Mouse (Mus musculus) thymus, postnatal 4 days (tissue): ENCODE measurements at regions not wholly inside any gene's neighbourhood (a gene's known extent, or its start where the extent isn't known, plus 50 kb on each side); places are given as distances from the start of the nearest gene placed in this dataset.
"Not testable (repeated sequence)": the region's sequence is repeated elsewhere in the genome, so short reads cannot be mapped to it uniquely, and the experiment has no call there.

Experiments used
- DNase-seq: peaks from one replicate; pipeline ENCODE4 v3.0.0; 2021

DNA sequence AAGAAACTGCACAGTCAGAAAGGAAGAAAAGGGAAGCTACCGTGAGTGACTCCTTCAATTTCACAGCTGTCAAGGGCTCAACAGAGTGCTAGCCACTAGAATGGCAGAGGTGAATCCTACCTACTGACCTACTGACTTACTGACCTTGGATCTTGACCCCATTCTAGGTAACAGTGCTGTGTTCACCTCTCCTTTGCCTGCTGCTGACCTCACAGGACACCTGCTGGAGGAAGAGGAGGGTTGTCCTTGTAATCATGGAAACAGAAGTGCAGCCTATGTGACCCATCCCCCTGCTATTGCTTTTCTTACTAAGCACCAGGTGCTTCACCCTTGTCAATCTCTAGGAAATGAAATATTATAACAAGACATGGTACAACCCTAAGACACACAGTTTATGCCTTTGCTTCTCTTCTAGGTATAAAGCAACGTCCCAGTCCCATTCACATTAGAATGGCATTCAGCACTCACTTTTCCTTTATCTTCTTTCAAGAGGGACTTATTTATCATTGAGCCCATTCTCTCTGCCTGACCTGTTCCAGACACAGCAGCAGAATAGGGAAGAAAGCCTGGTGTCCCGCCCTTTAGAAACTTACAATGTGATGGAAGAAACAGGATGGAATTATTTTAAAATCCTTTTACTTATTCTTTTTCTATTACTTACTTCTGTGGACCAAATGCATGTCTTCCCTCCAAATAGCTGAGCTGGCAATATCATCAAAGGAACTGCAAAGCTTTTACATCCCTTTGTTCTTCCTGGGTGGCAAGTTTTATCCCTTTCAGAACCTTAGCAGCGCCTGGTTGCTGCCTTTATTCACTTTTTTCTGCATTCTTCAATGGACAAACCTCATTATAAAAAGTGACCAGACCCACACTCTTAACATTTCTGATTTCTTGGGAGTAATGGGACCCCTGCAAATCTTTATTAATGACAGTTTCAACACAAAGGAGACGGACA, 176.5 kb downstream of the Alg10b start:
- DNase-seq, result no peak

DNA sequence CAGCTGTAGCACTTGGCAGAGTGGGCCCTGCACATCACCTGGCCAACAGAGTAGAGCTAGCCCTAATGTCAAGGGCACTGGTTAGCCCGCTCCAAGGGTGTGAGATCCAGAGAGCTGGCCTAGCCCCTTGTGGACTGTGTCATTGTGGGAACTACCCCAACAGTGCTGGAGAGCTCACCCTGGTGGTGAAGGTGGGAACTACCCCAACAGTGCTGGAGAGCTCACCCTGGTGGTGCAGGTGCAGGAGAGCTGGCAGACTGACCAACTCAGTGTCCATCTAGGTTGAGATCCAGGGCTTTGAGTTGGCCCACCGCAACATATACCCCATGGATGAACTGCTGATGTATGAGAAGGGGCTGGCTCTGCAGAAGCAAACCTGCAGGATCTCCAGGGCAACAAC, 196.7 kb downstream of the Alg10b start:
- peak; percentile 24 for DNase-seq

DNA sequence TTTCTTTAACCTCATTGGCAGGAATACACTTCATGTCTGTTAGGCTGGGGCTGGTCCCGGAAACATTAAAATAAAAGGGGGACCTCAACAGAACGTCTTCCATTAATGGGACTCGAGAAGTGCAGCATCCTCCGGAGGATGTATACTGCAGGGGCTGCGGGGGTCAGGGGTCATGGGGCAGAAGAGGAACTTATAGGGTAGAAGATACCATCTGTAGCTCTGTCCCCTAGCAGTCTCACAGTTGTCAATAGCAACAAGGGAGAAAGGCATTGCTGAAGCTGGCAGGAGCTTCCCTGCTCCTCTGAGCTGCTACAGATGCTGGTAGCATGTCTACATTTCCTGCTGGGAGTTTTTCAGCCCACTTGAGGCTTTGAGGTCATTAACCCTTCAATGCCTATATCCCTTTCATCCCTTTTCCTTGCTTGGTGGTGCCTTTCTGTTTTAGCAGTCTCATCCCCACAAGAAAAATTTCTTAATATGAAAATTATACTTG, 198.1 kb downstream of the Alg10b start:
- DNase-seq, result no peak

DNA sequence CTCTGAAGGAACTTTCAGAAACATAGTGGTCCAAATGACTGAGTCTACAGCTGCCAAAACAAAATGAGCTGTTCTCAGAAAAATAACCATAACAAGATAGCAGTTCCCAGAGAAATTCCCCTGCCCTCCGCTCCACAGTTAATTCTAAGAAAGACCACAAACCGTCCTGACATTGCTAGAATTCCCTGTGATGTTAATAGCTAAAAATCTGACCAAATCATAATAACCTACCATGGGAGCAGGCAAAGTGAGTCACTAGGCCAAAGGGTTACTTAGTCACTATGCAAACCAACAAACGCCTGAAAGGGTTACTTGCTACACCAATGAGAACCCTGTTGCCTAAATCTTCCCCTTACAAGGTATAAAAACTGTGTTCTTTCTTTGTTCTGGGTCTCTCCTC, 206.9 kb downstream of the Alg10b start:
- DNase-seq, result not testable (repeated sequence)

DNA sequence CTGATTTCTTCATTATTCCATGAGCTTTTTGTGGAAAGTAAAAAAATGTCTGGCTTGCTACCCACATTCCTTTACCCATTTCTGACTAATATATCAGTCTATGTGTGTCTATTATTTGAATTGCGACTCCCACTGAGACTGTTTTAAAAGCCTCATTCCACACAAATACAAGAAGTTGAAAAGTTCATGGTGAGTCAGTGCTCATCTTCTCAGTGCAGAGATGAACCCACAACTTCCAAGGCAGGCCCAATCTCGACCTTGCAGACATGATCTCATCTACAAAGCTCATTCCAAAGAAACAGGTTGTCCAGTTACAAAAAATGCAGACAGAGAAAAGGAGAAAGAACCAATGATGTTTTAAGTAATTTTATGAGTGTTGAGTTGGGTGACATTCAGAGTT, 208.0 kb downstream of the Alg10b start:
- no peak for DNase-seq

DNA sequence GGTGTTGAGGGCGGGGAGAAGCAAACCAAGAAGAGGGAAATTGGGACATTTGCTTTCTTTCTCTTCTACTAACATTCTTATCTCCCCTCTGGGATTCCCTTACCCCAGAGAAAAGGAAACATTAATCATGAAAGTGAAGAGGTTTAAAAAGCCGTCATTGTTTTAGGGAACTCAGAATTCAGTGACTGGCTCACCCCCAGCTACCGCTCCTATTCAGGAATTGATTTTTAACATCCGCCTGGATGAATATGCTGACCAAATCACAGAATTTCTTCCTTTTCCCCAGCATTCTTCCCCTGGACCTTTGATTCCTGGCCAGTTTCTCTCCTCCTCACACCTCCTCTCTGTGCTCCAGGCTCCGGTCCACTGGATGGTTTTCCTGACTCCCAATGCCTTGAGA, 211.2 kb downstream of the Alg10b start:
- no peak for DNase-seq
